8 mouse cellular contexts compared by ENCODE assay signal in genomic region chr2:37452376-37452760, GRCm38 (mm10). TPM values are rescaled to one million over a fixed set of nuclear protein-coding genes. Genes with fewer than 3 reads are reported as not detected.
A peak's percentile ranks its signal among the peaks of the same experiment; 100 is the strongest.
DNase-seq lines count a peak whose midpoint lies in the region; ATAC-seq and TF ChIP-seq lines count a peak whose summit lies in the region.

No protein-coding gene starts in this region.

- H3K9me3 ChIP-seq in MEL (replicated peaks; ENCODE audit: insufficient read depth, low read length), result no peaks in the 10 kb centered on the region
- no peaks in the 10 kb centered on the region for H3K9me3 ChIP-seq in forebrain, embryonic 12.5 days
- H3K9me3 ChIP-seq in liver, embryonic 13.5 days (replicated peaks), result no peaks in the 10 kb centered on the region

- TF ChIP-seq RAD21 in MEL (IDR thresholded peaks at IDR 0.05; ENCODE audit: low read depth, low read length), result no peak

- H3K9ac ChIP-seq in MEL (ENCODE audit: control insufficient read depth, low read depth, low read length, poor library complexity, severe bottlenecking), result peak overlapping the region; percentile 90
- peak overlapping the region; percentile 93 for H3K9ac ChIP-seq in forebrain, embryonic 12.5 days
- H3K9ac ChIP-seq in liver, embryonic 13.5 days, result peak overlapping the region; percentile 95

- no peak for TF ChIP-seq POLR2A in kidney, adult 2 months (IDR thresholded peaks at IDR 0.05; ENCODE audit: low read depth, low read length)
- TF ChIP-seq POLR2A in MEL (IDR thresholded peaks at IDR 0.05; ENCODE audit: control insufficient read depth in 1 of 2, insufficient read depth in 1 of 2, low read depth in 1 of 2, low read length in 2 of 2, poor library complexity in 1 of 2), result no peak

- ATAC-seq in forebrain, embryonic 12.5 days (ENCODE audit: low FRiP score), result peak; percentile 81
- ATAC-seq in liver, embryonic 13.5 days (ENCODE audit: low read depth), result peak; percentile 62

- no peak for TF ChIP-seq CTCF in kidney, adult 2 months (conservative IDR thresholded peaks at IDR 0.05; ENCODE audit: insufficient read depth, insufficient read length, low read depth, low read length)
- no peak for TF ChIP-seq CTCF in MEL (IDR thresholded peaks at IDR 0.05 in 2 of 3, conservative IDR thresholded peaks at IDR 0.05 in 1 of 3; ENCODE audit: control insufficient read depth in 1 of 3, insufficient read depth in 1 of 3, low read depth in 2 of 3, low read length in 3 of 3, poor library complexity in 1 of 3, severe bottlenecking in 1 of 3)

- no peaks in the 10 kb centered on the region for H3K27me3 ChIP-seq in kidney, adult 2 months (replicated peaks; ENCODE audit: control insufficient read depth, insufficient read depth, low read length)
- no peaks in the 10 kb centered on the region for H3K27me3 ChIP-seq in MEL (ENCODE audit: control insufficient read depth in 1 of 2, insufficient read depth in 2 of 2, low read length in 2 of 2)
- no peaks in the 10 kb centered on the region for H3K27me3 ChIP-seq in forebrain, embryonic 12.5 days
- no peaks in the 10 kb centered on the region for H3K27me3 ChIP-seq in liver, embryonic 13.5 days

- H3K79me2 ChIP-seq in MEL (ENCODE audit: control insufficient read depth, insufficient read depth, low read length, poor library complexity), result peaks cover 17% of the 10 kb centered on the region

- no peak for TF ChIP-seq EP300 in MEL (IDR thresholded peaks at IDR 0.05; ENCODE audit: low read depth in 1 of 2, low read length in 2 of 2)

- H3K36me3 ChIP-seq in kidney, adult 2 months (ENCODE audit: control insufficient read depth, insufficient read depth, low read length), result no peaks in the 10 kb centered on the region
- H3K36me3 ChIP-seq in MEL (ENCODE audit: control insufficient read depth in 1 of 2, insufficient read depth in 2 of 2, low read length in 2 of 2), result peaks cover 0 to 17% of the 10 kb centered on the region in 2 experiments; a peak in 2 of 4 replicates
- no peaks in the 10 kb centered on the region for H3K36me3 ChIP-seq in forebrain, embryonic 12.5 days (replicated peaks)
- no peaks in the 10 kb centered on the region for H3K36me3 ChIP-seq in liver, embryonic 13.5 days

- DNase-seq in kidney, adult 2 months, result no peak
- no peak for DNase-seq in kidney, adult 11 months
- DNase-seq in MEL (ENCODE audit: low read depth, low spot score), result no peak
- DNase-seq in liver, embryonic 13.5 days, result no peak
- DNase-seq in T-cell, adult 2 months (ENCODE audit: low spot score), result no peak
- DNase-seq in layer of hippocampus, postnatal 25 days (ENCODE audit: extremely low spot score in 1 of 2, low spot score in 1 of 2), result no peak
- no peak for DNase-seq in B cell, adult 2 months

- no peak overlapping the region for H3K27ac ChIP-seq in kidney, adult 2 months (ENCODE audit: insufficient read depth, low read depth, low read length)
- 0 out of 2 replicates have a peak overlapping the region, but pooled peaks have one; percentile 8 for H3K27ac ChIP-seq in MEL (ENCODE audit: control insufficient read depth, low read depth, low read length)
- peak overlapping the region; percentile 83 for H3K27ac ChIP-seq in forebrain, embryonic 12.5 days
- H3K27ac ChIP-seq in liver, embryonic 13.5 days, result peak overlapping the region; percentile 82

- H3K4me1 ChIP-seq in kidney, adult 2 months (ENCODE audit: control insufficient read depth, insufficient read depth, low read length), result peaks cover 7% of the 10 kb centered on the region
- H3K4me1 ChIP-seq in MEL (ENCODE audit: control insufficient read depth in 1 of 2, insufficient read depth in 2 of 2, low read length in 2 of 2), result peaks cover 0 to 5% of the 10 kb centered on the region in 2 experiments; a peak in 2 of 4 replicates
- peaks cover 13% of the 10 kb centered on the region for H3K4me1 ChIP-seq in forebrain, embryonic 12.5 days
- H3K4me1 ChIP-seq in liver, embryonic 13.5 days (replicated peaks), result peaks cover 37% of the 10 kb centered on the region

- WGBS in kidney, adult 2 months, result under 1% methylated on average over 22 of the region's 24 CpGs
- under 1% methylated on average over 23 of the region's 24 CpGs for WGBS in forebrain, embryonic 12.5 days
- WGBS in liver, embryonic 13.5 days (ENCODE audit: insufficient replicate concordance), result 0% methylated on average over 21 of the region's 24 CpGs

- peak overlapping the region; percentile 58 for H3K4me3 ChIP-seq in kidney, adult 2 months (ENCODE audit: insufficient read depth, low read depth, low read length)
- H3K4me3 ChIP-seq in MEL (ENCODE audit: control insufficient read depth in 1 of 2, insufficient read depth in 1 of 2, low read depth in 2 of 2, low read length in 2 of 2), result peak overlapping the region; percentile 94 to 96
- peak overlapping the region; percentile 81 for H3K4me3 ChIP-seq in forebrain, embryonic 12.5 days (replicated peaks)
- H3K4me3 ChIP-seq in liver, embryonic 13.5 days (replicated peaks), result peak overlapping the region; percentile 94

- H3K4me2 ChIP-seq in forebrain, embryonic 12.5 days, result peak overlapping the region; percentile 84
- peak overlapping the region; percentile 94 for H3K4me2 ChIP-seq in liver, embryonic 13.5 days

TF ChIP-seq in MEL, 35 proteins besides CTCF, POLR2A, EP300 and RAD21:
- no peak for TF ChIP-seq MAFK (IDR thresholded peaks at IDR 0.05; ENCODE audit: borderline replicate concordance, low read depth, low read length)
- no peak for TF ChIP-seq TCF12 (IDR thresholded peaks at IDR 0.05; ENCODE audit: low read depth, low read length)
- no peak for TF ChIP-seq MAX (IDR thresholded peaks at IDR 0.05; ENCODE audit: low read length)
- TF ChIP-seq MYC (IDR thresholded peaks at IDR 0.05; ENCODE audit: low read depth, low read length), result no peak
- no peak for TF ChIP-seq ZKSCAN1 (IDR thresholded peaks at IDR 0.05; ENCODE audit: low read depth, low read length)
- no peak for TF ChIP-seq ZMIZ1 (IDR thresholded peaks at IDR 0.05; ENCODE audit: low read depth, low read length)
- TF ChIP-seq GABPA (IDR thresholded peaks at IDR 0.05; ENCODE audit: low read depth, low read length), result no peak
- TF ChIP-seq CHD1 (IDR thresholded peaks at IDR 0.05; ENCODE audit: low read depth, low read length), result no peak
- TF ChIP-seq POLR2AphosphoS5 (IDR thresholded peaks at IDR 0.05; ENCODE audit: borderline replicate concordance, low read depth, low read length), result no peak
- no peak for TF ChIP-seq UBTF (IDR thresholded peaks at IDR 0.05; ENCODE audit: borderline replicate concordance, insufficient read depth, low read depth, low read length)
- no peak for TF ChIP-seq ELF1 (IDR thresholded peaks at IDR 0.05; ENCODE audit: low read depth, low read length)
TF ChIP-seq in MEL: peak in this region for 0.

RNA-seq across cellular contexts. Expression of gene Rabgap1, which starts 9.3 kb away (rescaled TPM):
- 9.0 and 10.5 TPM in 2 replicates for polyA plus RNA-seq in kidney, adult 2 months (2012; rRNA removed)
- total RNA-seq in MEL (2012; rRNA removed), result 10.5 and 12.6 TPM in 2 replicates
- polyA plus RNA-seq in MEL (2012; ENCODE audit: insufficient read depth in 1 of 2, insufficient read length in 2 of 2, low read depth in 1 of 2, low replicate concordance in 2 of 2, missing spikeins in 1 of 2), result 10 to 100 TPM; 12.9 to 49.8 TPM
- polyA plus RNA-seq in forebrain, embryonic 12.5 days (2016; fragmentation: Nextera tagmentation; extraction: Ambion mirVana), result 60.5 and 64.0 TPM in 2 replicates
- 7.4 and 8.8 TPM in 2 replicates for polyA plus RNA-seq in liver, embryonic 13.5 days (2015; fragmentation: Nextera tagmentation; extraction: Ambion mirVana)
- total RNA-seq in layer of hippocampus, postnatal 25 days (2021), result 10 to 100 TPM; 90.4 to 93.1 TPM

RNA-seq across cellular contexts. Expression of gene Zbtb6, which starts 9.4 kb away (rescaled TPM):
- polyA plus RNA-seq in kidney, adult 2 months (2012; rRNA removed), result 1.8 and 2.3 TPM in 2 replicates
- 7.4 and 8.7 TPM in 2 replicates for total RNA-seq in MEL (2012; rRNA removed)
- 1 to 10 TPM in 1 of 2 experiments, not detected in 1; 5.3 TPM for polyA plus RNA-seq in MEL (2012; ENCODE audit: insufficient read depth in 1 of 2, insufficient read length in 2 of 2, low read depth in 1 of 2, low replicate concordance in 2 of 2, missing spikeins in 1 of 2)
- polyA plus RNA-seq in forebrain, embryonic 12.5 days (2016; fragmentation: Nextera tagmentation; extraction: Ambion mirVana), result 11.0 and 13.9 TPM in 2 replicates
- polyA plus RNA-seq in liver, embryonic 13.5 days (2015; fragmentation: Nextera tagmentation; extraction: Ambion mirVana), result 2.4 and 3.6 TPM in 2 replicates
- 10 to 100 TPM; 14.9 to 15.1 TPM for total RNA-seq in layer of hippocampus, postnatal 25 days (2021)

RNA-seq across cellular contexts. Expression of gene Zbtb26, which starts 9.4 kb away (rescaled TPM):
- 2.0 and 2.2 TPM in 2 replicates for polyA plus RNA-seq in kidney, adult 2 months (2012; rRNA removed)
- 4.6 and 5.0 TPM in 2 replicates for total RNA-seq in MEL (2012; rRNA removed)
- 1 to 10 TPM in 1 of 2 experiments, not detected in 1; 4.2 TPM for polyA plus RNA-seq in MEL (2012; ENCODE audit: insufficient read depth in 1 of 2, insufficient read length in 2 of 2, low read depth in 1 of 2, low replicate concordance in 2 of 2, missing spikeins in 1 of 2)
- 13.2 and 13.5 TPM in 2 replicates for polyA plus RNA-seq in forebrain, embryonic 12.5 days (2016; fragmentation: Nextera tagmentation; extraction: Ambion mirVana)
- 1.7 and 2.1 TPM in 2 replicates for polyA plus RNA-seq in liver, embryonic 13.5 days (2015; fragmentation: Nextera tagmentation; extraction: Ambion mirVana)
- 1 to 10 TPM; 8.6 to 9.5 TPM for total RNA-seq in layer of hippocampus, postnatal 25 days (2021)

RNA-seq across cellular contexts. Expression of gene Rc3h2, which starts 29.7 kb away (rescaled TPM):
- polyA plus RNA-seq in kidney, adult 2 months (2012; rRNA removed), result 6.4 and 7.0 TPM in 2 replicates
- total RNA-seq in MEL (2012; rRNA removed), result 9.8 and 10.5 TPM in 2 replicates
- polyA plus RNA-seq in MEL (2012; ENCODE audit: insufficient read depth in 1 of 2, insufficient read length in 2 of 2, low read depth in 1 of 2, low replicate concordance in 2 of 2, missing spikeins in 1 of 2), result 10 to 100 TPM in 1 of 2 experiments, 1 to 10 TPM in 1; 4.1 to 43.5 TPM
- polyA plus RNA-seq in forebrain, embryonic 12.5 days (2016; fragmentation: Nextera tagmentation; extraction: Ambion mirVana), result 34.5 and 35.0 TPM in 2 replicates
- 3.7 and 4.0 TPM in 2 replicates for polyA plus RNA-seq in liver, embryonic 13.5 days (2015; fragmentation: Nextera tagmentation; extraction: Ambion mirVana)
- total RNA-seq in layer of hippocampus, postnatal 25 days (2021), result 10 to 100 TPM; 80.3 to 83.2 TPM
